Mouse (Mus musculus): ENCODE data around the gene Pars2. TPM values are rescaled to one million over a fixed set of nuclear protein-coding genes. Genes with fewer than 3 reads are reported as not detected.

Pars2 gene
- total RNA-seq, 2 experiments from 2014 or later: 5.3 to 7.1 TPM

DNA sequence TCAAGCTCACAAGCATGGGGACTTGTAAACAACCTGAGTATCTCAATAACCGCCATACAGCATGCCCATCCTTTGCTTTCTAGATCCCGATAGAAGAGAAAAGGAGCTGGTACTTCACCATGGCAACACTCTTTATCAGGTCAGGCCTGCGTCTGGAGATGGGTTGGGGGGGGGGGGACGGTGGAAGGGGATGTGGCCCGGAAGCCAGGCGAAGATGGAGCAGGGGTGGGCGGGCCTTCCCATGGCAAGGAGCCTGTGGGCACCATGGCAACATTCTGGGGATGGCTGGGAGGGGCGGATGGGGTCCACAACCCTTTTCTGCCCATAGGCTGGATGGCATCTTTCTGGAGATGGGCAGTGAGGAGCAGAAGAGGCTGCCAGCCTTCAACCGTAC, 16.8 kb upstream of the Pars2 start:
- DNase-seq: no peak

DNA sequence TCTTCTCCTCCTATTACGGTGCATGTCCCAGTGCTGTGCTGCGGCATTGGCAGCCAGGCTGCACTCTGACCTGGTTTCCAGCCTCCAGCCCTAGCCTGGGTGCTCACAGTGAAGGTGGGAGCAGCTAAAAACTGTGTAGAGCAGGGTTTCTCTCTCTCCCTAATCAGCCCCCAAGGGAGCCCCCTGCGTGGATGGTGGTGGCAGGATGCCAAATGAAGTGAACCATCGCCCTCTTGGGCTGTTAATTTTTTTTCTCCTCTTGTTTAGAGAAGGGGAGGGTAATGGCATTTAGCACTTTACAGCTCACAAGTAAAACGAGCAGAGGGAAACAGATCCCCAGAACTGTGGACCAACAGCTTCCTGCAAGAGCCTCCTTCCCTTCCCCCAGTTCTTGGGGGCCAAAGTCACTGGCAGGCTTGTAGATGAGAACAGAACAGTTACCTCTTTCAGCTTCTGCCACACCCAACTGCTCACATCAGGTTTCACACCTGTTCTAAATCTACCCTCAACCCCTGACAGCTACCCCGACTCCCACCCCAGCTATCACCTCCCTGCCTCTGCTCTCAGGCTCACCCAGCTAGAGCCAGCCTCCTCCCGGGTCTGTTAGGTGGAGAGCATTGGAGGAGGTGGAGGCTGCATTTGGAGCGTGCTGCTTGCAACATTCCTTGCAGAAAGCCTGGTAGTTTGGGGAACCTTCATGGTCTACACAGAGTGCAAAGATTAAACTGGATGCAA, 7.2 kb upstream of the Pars2 start:
- no peak for DNase-seq

GRCm38 (mm10) chr4:106644218-106644610, 6.7 kb upstream of the Pars2 start:
- no peak for DNase-seq

DNA sequence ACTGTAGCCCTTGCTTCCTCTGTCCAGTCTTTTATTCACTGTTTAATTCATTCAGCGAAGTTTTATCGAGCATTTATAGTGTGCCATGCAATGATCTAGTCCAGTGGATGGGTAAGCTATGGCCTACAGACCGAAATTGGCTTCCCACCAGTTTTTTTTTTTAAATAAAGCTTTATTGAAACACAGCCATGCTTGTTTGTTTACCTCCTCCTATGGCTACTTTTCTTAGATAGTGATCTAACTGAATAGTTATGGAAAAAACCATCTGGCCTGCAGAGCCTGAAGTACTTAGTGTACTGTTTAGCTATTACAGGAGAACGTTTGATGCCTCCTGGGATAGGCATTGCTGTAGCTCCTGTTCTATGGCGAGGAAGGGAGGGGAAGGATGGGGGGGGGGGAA, 5.1 kb upstream of the Pars2 start:
- DNase-seq: no peak

GRCm38 (mm10) chr4:106647137-106647536, 3.7 kb upstream of the Pars2 start:
- no peak for DNase-seq

DNA sequence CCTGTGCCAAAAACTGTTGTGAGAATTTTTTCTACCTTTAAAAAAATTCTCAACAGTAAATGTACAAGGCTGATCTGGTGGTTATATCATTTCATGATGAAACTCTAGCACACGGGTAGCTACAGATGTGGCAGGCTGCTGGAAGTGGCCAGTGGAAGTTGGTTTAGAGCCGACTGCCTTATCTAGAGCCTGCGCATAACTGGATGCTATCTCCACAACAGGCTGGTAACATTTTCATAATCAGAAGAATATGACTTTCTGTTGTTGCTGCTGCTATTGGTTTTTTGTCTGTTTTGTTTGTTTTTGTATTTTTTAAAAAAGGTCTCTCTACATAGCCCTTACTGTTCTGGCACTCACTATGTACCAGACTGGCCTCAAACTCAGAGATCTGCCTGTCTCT, 1.7 kb downstream of the Pars2 start:
- DNase-seq: no peak

DNA sequence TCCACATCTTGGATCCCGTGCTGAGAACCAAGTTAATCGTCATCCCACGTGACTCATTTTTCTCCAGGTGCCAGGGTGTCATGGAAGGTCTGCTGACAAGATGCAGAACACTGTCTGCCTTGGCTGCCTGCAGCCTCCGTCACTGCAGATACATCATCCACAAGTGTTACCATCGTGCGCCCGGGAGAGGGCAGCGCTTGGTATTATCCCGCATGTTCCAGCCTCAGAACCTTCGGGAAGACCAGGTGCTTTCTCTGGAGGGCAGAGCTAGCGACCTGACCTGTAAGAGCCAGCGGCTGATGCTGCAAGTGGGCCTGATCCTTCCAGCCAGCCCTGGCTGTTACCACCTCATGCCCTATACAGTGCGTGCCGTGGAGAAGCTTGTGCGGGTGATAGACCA, 2.2 kb downstream of the Pars2 start:
- no peak for DNase-seq

DNA sequence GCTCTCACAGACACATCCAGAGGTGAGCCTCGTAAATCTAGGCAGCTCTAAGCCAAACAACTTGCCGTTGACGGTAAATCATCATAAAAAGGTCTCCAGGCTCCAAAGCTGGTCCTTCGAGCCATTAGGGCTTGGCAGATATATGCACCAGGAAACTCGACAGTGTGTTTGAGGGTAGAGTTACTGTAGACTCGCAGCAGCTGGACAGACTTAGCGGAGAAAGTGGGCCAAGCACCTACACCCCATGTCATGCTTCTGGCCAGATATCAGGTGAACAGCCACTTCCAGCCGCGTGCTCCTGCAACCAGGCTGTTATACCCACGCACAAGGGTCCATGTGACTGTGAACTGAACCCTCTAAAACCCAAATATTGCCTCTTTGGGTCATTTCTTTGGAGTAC, 4.8 kb downstream of the Pars2 start:
- DNase-seq: no peak

GRCm38 (mm10) chr4:106663956-106664470, 13.1 kb downstream of the Pars2 start:
- no peak for DNase-seq

DNA sequence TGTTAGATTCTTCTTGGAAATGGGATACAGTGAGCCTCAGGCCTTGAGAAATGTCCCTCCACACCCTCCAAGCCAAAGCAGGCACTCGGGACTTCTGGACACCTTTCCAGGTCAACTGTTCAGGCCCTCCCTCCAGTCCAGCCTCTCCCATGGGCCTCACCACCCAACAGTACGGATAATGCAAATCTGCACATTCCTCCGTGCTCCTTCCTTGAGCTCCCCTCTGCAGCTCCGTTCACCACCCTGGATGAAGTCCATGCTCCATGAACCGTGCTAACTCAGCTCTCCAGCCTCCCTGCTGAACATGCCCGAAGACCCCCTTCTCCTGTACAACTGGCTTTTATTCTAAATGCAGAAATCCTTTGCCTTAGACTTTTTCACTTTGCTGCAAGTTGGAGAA, 13.8 kb downstream of the Pars2 start:
- no peak for DNase-seq

- DNase-seq: no peak
Observed at GRCm38 (mm10) chr4:106665269-106665668, 14.4 kb downstream of the Pars2 start.

- no peak for DNase-seq
Observed at GRCm38 (mm10) chr4:106665673-106666072, 14.8 kb downstream of the Pars2 start.

DNA sequence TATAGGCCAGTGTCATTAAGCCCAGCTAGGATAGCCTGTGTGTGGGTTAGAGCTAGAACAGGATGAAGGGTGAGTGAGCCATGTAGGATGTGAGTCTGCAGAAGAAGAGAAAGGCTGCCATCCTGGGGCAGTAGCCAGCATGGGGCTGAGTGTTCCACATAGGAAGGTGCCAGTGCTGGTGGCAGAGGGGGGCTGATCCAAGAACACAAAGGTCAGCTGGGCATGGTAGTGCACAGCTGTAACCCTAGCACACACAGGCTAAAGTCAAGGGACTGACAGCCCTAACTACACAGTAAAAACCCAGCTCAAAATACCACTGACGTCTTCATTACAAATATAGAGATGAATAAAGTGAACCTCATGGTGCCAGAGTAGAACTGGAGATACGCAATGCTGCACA, 15.7 kb downstream of the Pars2 start:
- no peak for DNase-seq

DNA sequence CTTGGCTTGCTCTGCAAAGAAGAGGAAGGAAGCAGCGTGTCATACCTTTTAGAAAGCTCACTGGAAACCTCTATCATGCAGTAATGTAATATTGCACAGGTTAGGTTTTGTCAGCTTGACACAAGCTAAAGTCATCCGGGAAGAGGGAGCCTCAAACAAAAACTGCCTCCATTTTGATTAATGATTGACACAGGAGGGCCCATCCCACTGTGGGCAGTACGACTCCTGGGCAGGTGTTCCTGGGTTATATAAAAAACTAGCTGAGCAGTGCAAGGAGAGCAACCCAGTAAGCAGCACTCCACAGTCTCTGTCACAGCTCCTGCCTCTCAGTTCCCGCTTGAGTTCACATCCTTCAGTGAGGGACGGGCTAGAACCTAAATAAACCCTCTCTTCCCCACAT, 25.9 kb downstream of the Pars2 start:
- DNase-seq: no peak

GRCm38 (mm10) chr4:106678442-106679118, 27.7 kb downstream of the Pars2 start, which contains the start of gene Ttc4:
Gene Ttc4, minus strand, starts transcription at chr4:106678944.
- peak; percentile 83 to 86 for DNase-seq

GRCm38 (mm10) chr4:106679152-106679551, 28.3 kb downstream of the Pars2 start:
- DNase-seq: no peak

DNA sequence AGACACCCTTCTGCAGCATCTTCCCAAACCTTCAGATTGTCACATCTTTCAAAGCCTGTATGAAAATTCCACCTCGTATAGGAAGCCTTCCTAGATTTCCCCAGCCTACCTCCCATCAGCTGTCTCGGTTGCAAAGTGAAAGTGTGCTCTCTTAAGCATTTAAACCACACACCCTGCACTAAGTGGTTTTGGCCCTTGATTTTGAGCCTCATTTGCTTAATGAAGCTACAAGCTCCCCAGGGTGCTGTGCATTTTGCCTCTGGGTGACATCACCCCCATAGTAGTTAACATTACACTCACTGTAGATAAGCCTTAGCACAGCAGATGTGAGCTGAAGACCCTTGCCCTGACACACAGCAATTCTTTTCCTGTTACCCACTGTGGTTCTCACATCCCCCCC, 30.1 kb downstream of the Pars2 start:
- no peak for DNase-seq

DNA sequence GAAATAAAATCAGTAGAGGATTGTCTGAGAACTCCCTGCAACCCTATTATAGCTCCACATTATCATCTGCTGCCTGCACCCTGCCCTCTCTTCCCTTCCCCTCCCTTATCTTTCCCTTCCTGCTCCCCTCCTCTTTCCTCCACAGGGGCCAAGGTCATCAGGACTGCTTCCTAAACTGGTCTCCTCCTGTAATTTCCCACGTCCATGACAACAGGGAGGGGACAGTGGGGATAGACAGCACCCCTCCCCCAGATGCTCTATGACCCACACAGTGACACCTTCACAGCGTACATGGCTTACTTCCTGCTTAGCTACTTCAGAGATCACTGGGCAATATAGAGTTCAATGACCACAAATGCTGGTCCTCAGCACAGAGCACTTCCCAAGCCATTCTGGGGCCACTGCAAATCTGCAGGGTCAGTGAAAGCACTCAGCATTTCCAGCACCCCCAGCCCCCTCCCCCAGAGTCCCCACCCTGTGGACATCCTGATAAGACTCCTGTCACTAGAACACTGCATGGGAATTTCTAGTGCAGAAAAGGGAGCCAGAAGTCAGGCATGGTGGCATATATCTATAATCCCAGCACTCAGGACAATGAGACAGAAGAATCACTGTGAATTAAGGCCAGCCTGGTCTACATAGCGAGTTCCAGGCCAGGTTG, 37.9 kb downstream of the Pars2 start:
- no peak for DNase-seq

DNA sequence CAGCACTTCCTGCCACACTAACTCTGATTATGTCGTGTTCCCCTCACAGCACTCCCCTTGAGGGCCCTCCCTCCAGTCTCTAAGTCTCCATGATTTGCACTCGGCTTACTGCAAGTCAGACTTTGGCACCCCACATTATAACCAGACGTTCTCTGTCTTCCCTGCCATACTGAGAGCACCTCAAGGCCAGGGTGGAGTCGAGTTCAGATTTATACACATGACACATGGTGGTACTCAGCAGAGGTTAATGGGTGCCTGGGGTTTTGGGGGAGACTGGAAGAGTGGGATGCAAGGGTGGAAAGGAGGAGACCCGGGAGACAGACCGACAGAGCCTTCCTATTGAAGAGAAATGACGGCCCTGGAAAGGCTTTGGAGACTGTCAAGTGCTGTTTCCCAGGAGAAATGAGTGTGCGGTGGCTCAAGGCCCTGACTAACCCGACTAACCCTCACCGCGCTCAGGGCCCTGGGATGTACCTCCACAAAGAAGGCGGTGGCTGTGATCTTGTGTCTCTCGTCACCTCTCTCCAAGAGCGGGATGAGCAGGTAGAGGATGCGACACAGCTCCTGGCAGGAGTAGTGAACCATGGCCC, 43.1 kb downstream of the Pars2 start:
- no peak for DNase-seq

GRCm38 (mm10) chr4:106699989-106700388, 49.1 kb downstream of the Pars2 start:
- peak; percentile 20 to 34 for DNase-seq

DNA sequence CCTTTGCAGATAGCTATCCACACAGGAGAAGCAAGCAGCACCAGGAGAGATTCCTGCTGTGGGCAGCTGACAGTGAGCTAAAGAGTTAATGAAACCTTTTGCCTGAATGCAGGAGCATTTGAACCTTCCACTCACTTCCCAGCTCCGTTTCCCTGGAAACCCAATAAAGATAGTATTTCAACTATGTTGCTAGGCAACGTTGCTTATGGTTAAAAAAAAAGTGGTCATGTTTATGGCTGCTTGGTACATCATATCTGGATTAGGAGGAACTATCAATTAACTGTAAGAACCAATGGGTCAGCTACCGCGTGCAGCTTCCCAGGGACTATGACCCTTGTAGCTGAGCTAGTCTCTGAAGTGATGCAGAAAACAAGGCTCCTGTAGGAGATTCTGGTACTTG, 49.9 kb downstream of the Pars2 start:
- peak; percentile 21 to 29 for DNase-seq

DNA sequence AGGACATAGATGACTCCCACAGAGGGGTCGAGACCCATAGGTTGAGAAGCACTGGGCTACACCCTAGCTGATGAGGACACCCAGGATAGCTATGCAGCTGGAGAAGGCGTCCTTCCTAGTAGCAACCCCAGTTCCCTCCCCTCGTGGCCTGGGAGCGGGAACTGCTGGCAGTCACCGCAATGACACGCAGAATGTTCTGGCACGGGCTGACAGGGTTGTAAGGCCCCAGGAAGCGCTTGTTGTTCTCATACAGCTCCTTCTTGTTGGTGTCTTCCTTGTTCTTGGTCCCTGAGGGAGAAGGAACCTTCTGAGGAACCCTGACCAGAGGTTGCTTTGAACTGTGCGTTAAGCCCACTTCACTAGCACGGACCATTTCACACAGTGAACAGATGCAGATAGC, 53.1 kb downstream of the Pars2 start:
- DNase-seq: no peak

DNA sequence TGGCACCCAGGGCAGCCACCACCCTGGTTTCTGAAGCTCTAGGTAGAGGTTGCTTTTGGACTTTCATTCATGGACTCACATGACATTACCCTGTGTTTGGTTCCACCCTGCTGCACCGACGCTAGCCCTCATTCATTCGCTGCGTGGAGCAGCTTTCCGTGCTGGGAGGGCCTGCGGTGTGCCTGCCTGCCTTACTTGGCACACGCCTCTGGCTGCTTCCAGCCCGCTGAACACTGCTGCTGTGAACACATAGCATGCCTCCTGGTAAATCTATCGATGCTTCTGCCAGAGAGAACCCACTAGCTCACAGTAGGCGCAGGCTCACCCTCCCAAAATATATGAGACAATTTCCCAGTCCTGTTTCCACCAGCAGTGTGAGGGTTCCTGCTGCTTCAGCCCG, 53.5 kb downstream of the Pars2 start:
- peak; percentile 57 to 68 for DNase-seq
